Mouse (Mus musculus) liver, adult 2 months (tissue): ENCODE measurements around the gene Proser2.

Source experiments
- CTCF ChIP-seq: fragments of 200-500 bp; IDR thresholded peaks from 2 replicates; pipeline ENCODE4 v1.5.1; 2011; ENCODE audit warnings: low read depth, low read length, control low read depth
- POLR2A ChIP-seq: fragments of 200-500 bp; IDR thresholded peaks from 2 replicates; pipeline ENCODE4 v1.6.1; 2011; ENCODE audit warnings: low read length, control low read depth; ENCODE audit not compliant: insufficient read depth; ENCODE audit errors: extremely low read depth

GRCm38 (mm10) chr2:6146257-6146656 lies 16.2 kb upstream of the Proser2 start:
- TF ChIP-seq CTCF = no peak
- TF ChIP-seq POLR2A = no peak
